Mouse (Mus musculus): ENCODE measurements around the gene Dnm3. TPM values are rescaled to one million over a fixed set of nuclear protein-coding genes. Genes with fewer than 3 reads are reported as not detected.
A peak's percentile ranks its signal among the peaks of the same experiment; 100 is the strongest.

Dnm3 gene
- polyA plus RNA-seq, 1 experiment from 2014 or later, result 21.1 TPM

DNA sequence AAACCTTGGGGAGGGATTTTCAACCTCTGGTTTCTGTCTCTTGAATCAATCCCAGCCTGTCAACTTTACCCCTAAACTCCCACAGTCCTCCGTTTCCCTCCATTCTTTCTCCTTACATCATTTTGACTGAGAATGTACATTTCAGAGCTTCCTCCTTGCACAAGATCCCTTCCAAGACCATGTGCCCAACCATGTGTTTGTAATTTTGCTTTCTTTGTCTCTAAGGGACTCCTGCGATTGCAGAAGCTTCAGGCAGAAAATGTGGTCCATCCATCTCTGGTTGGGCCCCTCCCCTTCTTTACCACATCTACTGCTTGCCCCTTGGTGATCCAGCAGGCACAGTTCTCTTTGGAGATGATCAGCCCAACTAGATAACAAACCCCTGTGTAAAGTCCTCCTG is 165.2 kb downstream of the Dnm3 start:
- H3K27ac ChIP-seq, result peak overlapping the region; percentile 81
- WGBS, result 39% methylated on average over 2 of the region's 2 CpGs
- no peak overlapping the region for H3K4me2 ChIP-seq (replicated peaks)
- H3K9me3 ChIP-seq, result no peaks in the 10 kb centered on the region
- no peak overlapping the region for H3K4me3 ChIP-seq
- peaks cover 16% of the 10 kb centered on the region for H3K4me1 ChIP-seq
- no peak overlapping the region for H3K9ac ChIP-seq
- ATAC-seq (ENCODE audit: insufficient number of reproducible peaks, insufficient read depth, low FRiP score, low TSS enrichment), result no peak
- H3K27me3 ChIP-seq, result no peaks in the 10 kb centered on the region
- H3K36me3 ChIP-seq, result no peaks in the 10 kb centered on the region

DNA sequence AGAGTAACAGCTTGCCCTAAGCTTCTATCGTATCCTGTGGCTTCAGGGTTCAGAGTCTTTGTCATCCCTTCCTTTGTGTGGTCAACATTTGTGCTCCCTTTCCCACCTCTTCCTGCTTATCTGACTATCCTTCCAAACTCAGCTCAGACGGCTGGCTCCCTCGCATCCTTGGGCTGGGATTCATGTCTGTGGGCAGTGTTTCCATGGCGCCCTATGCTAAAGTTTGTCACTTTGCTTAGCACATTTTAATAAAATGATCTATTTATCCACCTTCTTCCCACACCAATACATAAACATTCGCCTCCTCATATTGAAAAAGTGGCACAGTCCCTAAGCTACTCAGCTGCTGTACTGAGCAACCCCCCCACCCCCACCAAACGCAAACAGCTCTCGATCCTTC is 165.7 kb downstream of the Dnm3 start:
- Histone ChIP-seq H3K36me3 (no peaks in the 10 kb centered on the region), H3K27me3 (no peaks in the 10 kb centered on the region), H3K4me2 (replicated peaks) (no peak overlapping the region), H3K9ac (no peak overlapping the region), H3K27ac (peak overlapping the region; percentile 81), H3K9me3 (no peaks in the 10 kb centered on the region), H3K4me1 (peaks cover 16% of the 10 kb centered on the region), H3K4me3 (no peak overlapping the region)
- WGBS, result 79% methylated on average over 7 of the region's 7 CpGs
- no peak for ATAC-seq (ENCODE audit: insufficient number of reproducible peaks, insufficient read depth, low FRiP score, low TSS enrichment)

DNA sequence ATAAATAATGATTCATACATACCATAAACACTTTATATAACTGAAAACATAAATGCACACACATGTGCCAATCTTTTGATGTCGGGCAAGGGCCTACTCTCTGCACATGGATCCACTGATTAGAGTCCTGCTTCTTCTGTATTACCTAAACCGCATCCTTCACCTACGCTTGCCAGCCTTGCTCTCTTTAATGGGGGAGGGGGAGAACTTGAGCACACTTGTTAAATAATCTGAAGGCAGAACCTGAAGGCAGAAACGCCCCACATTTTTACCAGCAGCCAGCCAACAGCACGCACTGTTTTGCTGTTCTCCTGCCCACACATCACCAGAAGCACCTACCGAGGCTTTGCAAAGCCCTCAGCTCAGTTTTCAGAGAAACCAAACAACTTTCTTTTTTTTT is 172.6 kb downstream of the Dnm3 start:
- H3K4me1 ChIP-seq, result peaks cover 21% of the 10 kb centered on the region
- H3K27ac ChIP-seq, result peak overlapping the region; percentile 93
- no peak for ATAC-seq (ENCODE audit: insufficient number of reproducible peaks, insufficient read depth, low FRiP score, low TSS enrichment)

DNA sequence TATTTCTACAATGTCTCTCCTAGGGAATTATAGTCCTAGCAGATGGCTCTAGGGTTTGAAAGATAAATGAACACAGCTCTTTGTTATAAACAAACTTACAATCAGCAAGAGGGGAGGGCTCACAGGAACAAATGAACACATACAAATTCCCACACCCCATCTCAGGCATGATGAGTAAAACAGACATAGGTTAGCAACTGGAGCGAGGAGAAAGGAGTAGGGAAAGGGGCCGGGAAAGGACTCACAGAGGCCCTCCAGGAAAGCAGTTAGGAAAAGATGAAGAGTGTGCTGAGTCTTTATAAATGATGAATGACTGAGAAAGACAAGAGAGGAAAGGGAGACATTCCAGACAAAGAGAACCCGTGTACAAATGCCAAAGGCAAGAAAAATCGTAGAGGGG is 175.4 kb downstream of the Dnm3 start:
- Histone ChIP-seq H3K27ac (peak overlapping the region; percentile 65), H3K9me3 (no peaks in the 10 kb centered on the region), H3K27me3 (no peaks in the 10 kb centered on the region), H3K36me3 (no peaks in the 10 kb centered on the region), H3K4me2 (replicated peaks) (no peak overlapping the region), H3K4me3 (no peak overlapping the region), H3K4me1 (peaks cover 18% of the 10 kb centered on the region), H3K9ac (no peak overlapping the region)
- no peak for ATAC-seq (ENCODE audit: insufficient number of reproducible peaks, insufficient read depth, low FRiP score, low TSS enrichment)
- WGBS, result 56% methylated on average over 4 of the region's 4 CpGs

More for the DNA sequence above, 172.6 kb downstream of the Dnm3 start:
- H3K4me2 ChIP-seq (replicated peaks), result no peak overlapping the region
- no peak overlapping the region for H3K4me3 ChIP-seq
- no peaks in the 10 kb centered on the region for H3K27me3 ChIP-seq
- 32% methylated on average over 6 of the region's 6 CpGs for WGBS
- no peaks in the 10 kb centered on the region for H3K36me3 ChIP-seq
- H3K9ac ChIP-seq, result no peak overlapping the region
- H3K9me3 ChIP-seq, result no peaks in the 10 kb centered on the region

DNA sequence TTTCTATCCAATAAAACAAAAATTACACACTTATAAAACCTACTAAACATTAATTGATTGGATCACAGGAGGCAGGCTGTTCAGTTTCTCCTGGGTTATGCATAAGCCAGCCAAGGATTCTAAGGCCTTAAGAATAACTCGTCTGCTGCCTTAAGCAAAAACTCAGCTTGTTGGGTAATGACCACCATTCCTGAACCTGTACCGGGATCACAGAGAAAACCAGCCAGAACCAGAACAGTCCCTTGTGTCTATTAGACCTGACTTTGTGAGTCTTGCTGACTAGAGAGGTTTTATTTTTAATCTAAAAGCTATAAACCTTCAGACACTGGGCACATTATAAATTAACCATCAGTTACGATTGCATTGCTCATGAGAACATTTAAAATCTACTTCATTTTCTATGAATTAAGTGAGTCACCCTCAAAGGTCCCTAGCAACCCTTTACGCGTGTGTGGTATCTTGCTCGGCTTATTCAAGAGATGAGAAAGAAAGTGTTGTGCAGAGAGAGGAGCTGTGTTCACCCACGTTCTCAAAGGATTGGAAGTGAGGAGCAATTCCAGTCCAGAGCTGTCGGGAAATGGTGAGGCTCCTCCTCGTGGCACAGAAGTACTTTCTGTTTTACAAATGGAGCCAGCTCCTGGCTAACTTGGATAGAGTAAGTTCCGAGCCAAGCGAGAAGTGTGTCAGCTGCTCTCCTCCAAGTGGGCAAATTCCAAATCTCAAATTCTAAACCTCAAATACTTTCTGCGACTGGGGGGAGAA is 178.1 kb downstream of the Dnm3 start:
- no peak overlapping the region for H3K4me3 ChIP-seq
- no peak overlapping the region for H3K9ac ChIP-seq
- H3K4me1 ChIP-seq, result peaks cover 12% of the 10 kb centered on the region; the same call in 1 of the 2 replicates
- H3K36me3 ChIP-seq, result no peaks in the 10 kb centered on the region
- ATAC-seq (ENCODE audit: insufficient number of reproducible peaks, insufficient read depth, low FRiP score, low TSS enrichment), result no peak
- H3K27me3 ChIP-seq, result no peaks in the 10 kb centered on the region
- no peak overlapping the region for H3K4me2 ChIP-seq (replicated peaks)
- no peaks in the 10 kb centered on the region for H3K9me3 ChIP-seq
- WGBS, result 83% methylated on average over 12 of the region's 12 CpGs
- H3K27ac ChIP-seq, result no peak overlapping the region

DNA sequence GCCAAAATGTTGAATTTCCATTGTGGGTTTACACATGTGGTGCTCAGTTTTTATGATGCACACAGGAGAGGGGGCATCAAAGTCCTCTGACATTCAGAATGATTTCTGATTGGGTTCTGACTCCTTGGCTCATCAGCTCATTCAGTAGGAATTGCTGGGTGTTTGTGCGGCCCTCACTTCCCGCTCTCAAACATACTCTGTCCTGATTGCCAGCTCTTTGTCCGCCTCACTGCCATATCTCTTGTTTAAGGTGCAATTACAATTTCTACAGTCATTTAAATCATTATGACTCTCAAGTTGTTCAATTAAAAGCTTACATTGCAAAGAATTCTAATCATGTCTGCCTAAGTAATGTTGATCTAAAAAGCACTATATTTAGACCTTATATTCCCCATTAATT is 179.3 kb downstream of the Dnm3 start:
- H3K36me3 ChIP-seq, result no peaks in the 10 kb centered on the region
- H3K4me1 ChIP-seq, result peaks cover 12% of the 10 kb centered on the region; the same call in 1 of the 2 replicates
- 89% methylated on average over 3 of the region's 3 CpGs for WGBS
- H3K9me3 ChIP-seq, result no peaks in the 10 kb centered on the region
- H3K27me3 ChIP-seq, result no peaks in the 10 kb centered on the region
- H3K4me3 ChIP-seq, result no peak overlapping the region
- H3K9ac ChIP-seq, result no peak overlapping the region
- no peak overlapping the region for H3K27ac ChIP-seq
- no peak for ATAC-seq (ENCODE audit: insufficient number of reproducible peaks, insufficient read depth, low FRiP score, low TSS enrichment)
- no peak overlapping the region for H3K4me2 ChIP-seq (replicated peaks)

DNA sequence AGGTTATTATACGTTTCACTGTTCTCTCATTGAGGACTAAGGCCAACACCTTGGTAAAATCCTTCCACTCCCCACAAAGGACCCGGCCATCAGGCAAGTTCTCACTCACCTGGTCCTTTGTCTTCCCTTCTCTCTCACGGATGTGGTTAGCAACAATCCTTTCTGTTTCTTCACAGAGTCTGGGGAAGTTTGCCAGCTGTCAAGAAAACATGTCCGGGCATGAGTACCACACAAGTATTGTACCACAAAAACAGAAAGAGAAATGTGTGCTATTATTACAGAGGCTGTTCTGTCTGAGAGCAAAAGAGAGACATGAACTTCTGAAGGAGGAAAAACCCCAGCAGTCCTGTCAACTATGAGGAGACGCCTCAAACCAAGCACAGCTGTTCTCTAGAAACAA is 182.4 kb downstream of the Dnm3 start:
- Histone ChIP-seq H3K4me1 (no peaks in the 10 kb centered on the region), H3K27ac (peak overlapping the region; percentile 33; the same call in 1 of the 2 replicates), H3K4me3 (no peak overlapping the region), H3K4me2 (replicated peaks) (no peak overlapping the region), H3K27me3 (no peaks in the 10 kb centered on the region), H3K36me3 (no peaks in the 10 kb centered on the region), H3K9me3 (no peaks in the 10 kb centered on the region), H3K9ac (no peak overlapping the region)
- 69% methylated on average over 5 of the region's 5 CpGs for WGBS
- ATAC-seq (ENCODE audit: insufficient number of reproducible peaks, insufficient read depth, low FRiP score, low TSS enrichment), result 0 out of 2 replicates have a peak, but pooled peaks have one; percentile 6

DNA sequence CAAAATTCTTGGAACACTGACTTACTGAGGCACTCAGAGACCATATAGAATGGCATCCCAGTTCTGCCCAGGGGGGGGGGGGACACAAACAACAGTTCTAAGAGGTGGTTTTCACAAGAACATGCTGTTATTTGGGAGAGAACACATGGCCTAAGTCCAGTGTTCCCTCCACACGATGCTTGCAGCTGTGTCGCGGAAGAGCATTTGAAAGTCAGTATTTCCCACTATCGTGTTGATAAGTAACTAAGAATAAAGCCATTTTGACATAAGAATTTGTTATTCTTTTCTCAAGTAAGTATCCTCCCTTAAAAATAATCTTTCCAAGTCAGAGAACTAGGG is 183.3 kb downstream of the Dnm3 start:
- H3K9me3 ChIP-seq, result no peaks in the 10 kb centered on the region
- H3K4me3 ChIP-seq, result no peak overlapping the region
- ATAC-seq (ENCODE audit: insufficient number of reproducible peaks, insufficient read depth, low FRiP score, low TSS enrichment), result no peak
- no peak overlapping the region for H3K27ac ChIP-seq
- H3K4me2 ChIP-seq (replicated peaks), result no peak overlapping the region
- WGBS, result 94% methylated on average over 4 of the region's 4 CpGs
- H3K27me3 ChIP-seq, result no peaks in the 10 kb centered on the region
- H3K4me1 ChIP-seq, result no peaks in the 10 kb centered on the region
- no peak overlapping the region for H3K9ac ChIP-seq
- H3K36me3 ChIP-seq, result no peaks in the 10 kb centered on the region

DNA sequence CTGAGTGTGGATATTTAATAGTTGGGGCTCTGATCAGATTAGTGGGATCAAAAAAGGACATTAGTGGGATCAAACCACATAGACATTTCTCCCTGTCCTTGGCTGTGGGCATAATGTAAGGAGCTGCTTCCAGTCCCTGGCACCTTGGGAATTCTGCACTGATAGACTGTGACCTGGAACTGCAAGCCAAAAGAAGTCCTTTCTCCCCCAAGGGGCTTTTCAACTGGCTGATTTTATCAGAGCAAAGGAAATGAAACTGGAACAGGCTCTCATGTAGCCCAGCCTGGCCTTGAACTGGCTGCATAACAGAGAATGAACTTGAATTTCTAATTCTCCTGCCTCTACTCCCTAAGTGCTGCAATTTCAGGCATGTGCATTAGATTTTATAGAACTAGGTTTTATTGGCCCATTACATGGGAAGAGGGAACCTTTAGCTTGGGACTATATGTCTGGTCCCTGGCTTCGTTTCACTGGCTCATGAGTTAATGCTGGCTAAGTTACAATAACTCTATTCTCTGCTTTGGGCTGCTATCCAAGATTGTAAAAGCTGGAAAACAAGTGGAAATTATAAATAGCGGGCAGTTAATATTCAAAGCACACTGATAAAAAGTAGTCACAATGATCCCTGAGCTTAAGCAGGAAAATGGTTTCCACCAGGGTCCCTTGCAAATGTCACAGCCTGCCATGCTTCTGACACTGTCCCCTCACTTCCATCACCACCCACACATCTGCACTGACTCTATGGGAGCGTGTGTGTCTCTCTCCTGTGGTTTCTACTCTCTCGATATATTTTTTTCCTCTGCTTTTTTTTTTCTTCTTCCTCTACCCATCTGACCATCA is 183.9 kb downstream of the Dnm3 start:
- no peaks in the 10 kb centered on the region for H3K36me3 ChIP-seq
- H3K27me3 ChIP-seq, result no peaks in the 10 kb centered on the region
- no peak overlapping the region for H3K4me2 ChIP-seq (replicated peaks)
- no peaks in the 10 kb centered on the region for H3K9me3 ChIP-seq
- WGBS, result 86% methylated on average over 4 of the region's 4 CpGs
- H3K27ac ChIP-seq, result no peak overlapping the region
- H3K4me3 ChIP-seq, result no peak overlapping the region
- no peaks in the 10 kb centered on the region for H3K4me1 ChIP-seq
- no peak overlapping the region for H3K9ac ChIP-seq
- ATAC-seq (ENCODE audit: insufficient number of reproducible peaks, insufficient read depth, low FRiP score, low TSS enrichment), result no peak

DNA sequence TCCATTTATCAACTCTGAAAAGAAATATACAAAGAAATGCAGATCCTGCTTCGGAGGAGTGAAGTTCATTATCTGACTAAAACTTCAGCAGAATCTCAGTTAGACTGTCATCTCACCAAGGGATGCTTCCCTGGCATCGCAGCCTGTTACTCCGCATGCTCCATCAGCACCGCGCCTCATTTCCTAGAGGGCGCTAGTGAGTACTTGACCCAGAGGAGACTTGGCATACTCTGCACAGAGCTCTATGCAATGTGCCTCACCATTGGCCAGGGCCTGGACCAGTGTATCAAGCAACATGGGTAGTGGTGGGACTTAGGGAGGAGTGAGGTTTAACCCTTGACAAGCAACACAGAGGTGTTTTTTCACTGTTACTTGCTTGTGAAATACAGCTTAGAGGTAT is 190.9 kb downstream of the Dnm3 start:
- Histone ChIP-seq H3K27me3 (no peaks in the 10 kb centered on the region), H3K9ac (no peak overlapping the region), H3K27ac (no peak overlapping the region), H3K36me3 (no peaks in the 10 kb centered on the region), H3K4me2 (replicated peaks) (no peak overlapping the region), H3K9me3 (no peaks in the 10 kb centered on the region), H3K4me3 (no peak overlapping the region), H3K4me1 (0 out of 2 replicates have a peak, but pooled peaks cover 3% of the 10 kb centered on the region)
- 51% methylated on average over 6 of the region's 6 CpGs for WGBS
- no peak; the same call in 1 of the 2 replicates for ATAC-seq (ENCODE audit: insufficient number of reproducible peaks, insufficient read depth, low FRiP score, low TSS enrichment)

DNA sequence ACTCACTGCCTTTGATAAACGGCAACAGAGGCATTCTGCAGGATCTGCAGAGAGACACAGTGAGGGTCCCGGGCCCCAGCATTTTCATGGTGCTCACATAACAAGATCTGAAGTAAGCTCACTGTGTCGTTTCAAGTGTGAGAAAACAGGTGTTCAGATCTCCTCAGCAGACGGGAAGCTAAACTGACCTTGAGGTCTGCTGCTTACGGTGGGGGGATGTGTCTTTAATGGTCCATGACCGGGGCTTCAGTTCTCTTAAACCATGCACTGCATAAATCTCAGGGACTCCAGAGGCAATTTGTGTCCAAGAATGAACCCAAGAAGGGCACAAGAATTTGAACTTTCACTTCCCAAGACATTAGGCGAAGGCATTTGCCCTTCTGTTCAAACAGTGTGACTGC is 195.9 kb downstream of the Dnm3 start:
- Histone ChIP-seq H3K27me3 (no peaks in the 10 kb centered on the region), H3K4me1 (0 out of 2 replicates have a peak, but pooled peaks cover 6% of the 10 kb centered on the region), H3K9me3 (no peaks in the 10 kb centered on the region), H3K4me2 (replicated peaks) (no peak overlapping the region), H3K9ac (no peak overlapping the region), H3K36me3 (no peaks in the 10 kb centered on the region), H3K27ac (peak overlapping the region; percentile 78), H3K4me3 (no peak overlapping the region)
- WGBS, result 14% methylated on average over 7 of the region's 7 CpGs
- peak; percentile 67; the same call in 1 of the 2 replicates for ATAC-seq (ENCODE audit: insufficient number of reproducible peaks, insufficient read depth, low FRiP score, low TSS enrichment)

DNA sequence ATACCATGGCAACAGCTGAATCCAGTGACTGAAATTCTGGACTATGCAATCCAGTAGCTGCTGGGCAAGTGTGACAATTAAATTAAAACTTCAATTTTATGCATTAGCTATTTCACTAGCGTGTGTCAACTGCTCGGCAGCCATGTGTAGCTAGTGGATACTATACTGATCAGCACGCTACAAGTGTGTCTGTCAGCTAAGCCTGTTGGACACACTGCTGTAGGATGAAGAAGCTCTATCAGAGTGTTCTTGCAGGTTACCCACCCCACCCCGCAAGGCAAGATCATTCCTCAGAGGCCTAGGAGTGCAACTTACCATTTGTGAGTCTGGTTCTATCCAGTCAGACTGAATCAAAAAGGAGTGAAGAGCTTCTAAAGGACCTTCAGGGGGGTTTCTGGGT is 197.8 kb downstream of the Dnm3 start:
- no peaks in the 10 kb centered on the region for H3K9me3 ChIP-seq
- no peaks in the 10 kb centered on the region for H3K27me3 ChIP-seq
- H3K36me3 ChIP-seq, result no peaks in the 10 kb centered on the region
- H3K4me3 ChIP-seq, result no peak overlapping the region
- H3K9ac ChIP-seq, result no peak overlapping the region
- WGBS, result 89% methylated on average over 4 of the region's 4 CpGs
- no peak overlapping the region for H3K4me2 ChIP-seq (replicated peaks)
- ATAC-seq (ENCODE audit: insufficient number of reproducible peaks, insufficient read depth, low FRiP score, low TSS enrichment), result no peak
- H3K4me1 ChIP-seq, result 0 out of 2 replicates have a peak, but pooled peaks cover 11% of the 10 kb centered on the region
- no peak overlapping the region for H3K27ac ChIP-seq

All from embryonic facial prominence, embryonic 12.5 days (tissue).